Mouse (Mus musculus) right cerebral cortex, postnatal 25 days (tissue): Measurements from ENCODE around the gene Dnaja3.
A peak's percentile ranks its signal among the peaks of the same experiment; 100 is the strongest.
"Not testable (repeated sequence)": the region's sequence is repeated elsewhere in the genome, so short reads cannot be mapped to it uniquely, and the experiment has no call there.

Experiments
- DNase-seq: peaks from one replicate; pipeline ENCODE4 v3.0.0; 2022

The Dnaja3 gene

GRCm38 (mm10) chr16:4674091-4674490 is 34.3 kb downstream of the Dnaja3 start:
- no peak for DNase-seq

GRCm38 (mm10) chr16:4676836-4677235 is 37.0 kb downstream of the Dnaja3 start:
- no peak for DNase-seq

- DNase-seq = no peak
Measured at GRCm38 (mm10) chr16:4678080-4678479, 38.3 kb downstream of the Dnaja3 start.

- peak; percentile 87 for DNase-seq
Measured at GRCm38 (mm10) chr16:4679121-4680018, 39.6 kb downstream of the Dnaja3 start, which contains the start of gene Coro7. Gene Coro7 (minus strand): TSS chr16:4679777.

- DNase-seq = not testable (repeated sequence)
Measured at GRCm38 (mm10) chr16:4680922-4681455, 41.2 kb downstream of the Dnaja3 start.

GRCm38 (mm10) chr16:4682628-4683179 is 42.9 kb downstream of the Dnaja3 start:
- DNase-seq = no peak

GRCm38 (mm10) chr16:4683193-4683580 is 43.4 kb downstream of the Dnaja3 start:
- DNase-seq = no peak

- peak; percentile 97 for DNase-seq
Measured at GRCm38 (mm10) chr16:4683581-4684456, 44.0 kb downstream of the Dnaja3 start.

- DNase-seq = no peak
Measured at GRCm38 (mm10) chr16:4684457-4684791, 44.6 kb downstream of the Dnaja3 start.

GRCm38 (mm10) chr16:4689371-4689770 is 49.6 kb downstream of the Dnaja3 start:
- DNase-seq = not testable (repeated sequence)

- DNase-seq = no peak
Measured at GRCm38 (mm10) chr16:4701211-4701610, 61.4 kb downstream of the Dnaja3 start.

GRCm38 (mm10) chr16:4702646-4703045 is 62.9 kb downstream of the Dnaja3 start:
- no peak for DNase-seq

- DNase-seq = no peak
Measured at GRCm38 (mm10) chr16:4705541-4705940, 65.8 kb downstream of the Dnaja3 start.

- no peak for DNase-seq
Measured at GRCm38 (mm10) chr16:4711173-4711572, 71.4 kb downstream of the Dnaja3 start.

- no peak for DNase-seq
Measured at GRCm38 (mm10) chr16:4713861-4714710, 74.3 kb downstream of the Dnaja3 start.

- no peak for DNase-seq
Measured at GRCm38 (mm10) chr16:4717866-4718265, 78.1 kb downstream of the Dnaja3 start.

GRCm38 (mm10) chr16:4718753-4719518 is 79.1 kb downstream of the Dnaja3 start, which contains the start of gene Nmral1:
Gene Nmral1 (minus strand): TSS chr16:4719356.
- DNase-seq = peak; percentile 56

GRCm38 (mm10) chr16:4722128-4722914 is 82.5 kb downstream of the Dnaja3 start:
- DNase-seq = no peak

- no peak for DNase-seq
Measured at GRCm38 (mm10) chr16:4722915-4723209, 83.1 kb downstream of the Dnaja3 start.

GRCm38 (mm10) chr16:4725266-4725665 is 85.5 kb downstream of the Dnaja3 start:
- no peak for DNase-seq
